Mouse (Mus musculus) layer of hippocampus, postnatal 14 days (tissue): ENCODE data around the gene Gm11569. TPM values are rescaled to one million over a fixed set of nuclear protein-coding genes. Genes with fewer than 3 reads are reported as not detected.
"Not testable (repeated sequence)": the region's sequence is repeated elsewhere in the genome, so short reads cannot be mapped to it uniquely, and the experiment has no call there.

Experiments
- DNase-seq, 2 experiments: peaks; one replicate each; pipeline ENCODE4 v3.0.0; 2021 to 2022; ENCODE audit warnings: low spot score in 2 of 2, mixed read lengths in 1 of 2
- long read RNA-seq, 2 experiments: library from polyadenylated mRNA; stranded (forward); transcript quantifications; one replicate each; pipeline ENCODE4 v2.0.0; 2021
- total RNA-seq, 2 experiments: library from RNA; stranded (reverse); gene quantifications; 2 replicates each; pipeline ENCODE4 v1.2.3; 2021

The Gm11569 gene
- total RNA-seq = not detected
- long read RNA-seq, experiment 1 = 0 reads
- long read RNA-seq, experiment 2 = 0 reads

DNA sequence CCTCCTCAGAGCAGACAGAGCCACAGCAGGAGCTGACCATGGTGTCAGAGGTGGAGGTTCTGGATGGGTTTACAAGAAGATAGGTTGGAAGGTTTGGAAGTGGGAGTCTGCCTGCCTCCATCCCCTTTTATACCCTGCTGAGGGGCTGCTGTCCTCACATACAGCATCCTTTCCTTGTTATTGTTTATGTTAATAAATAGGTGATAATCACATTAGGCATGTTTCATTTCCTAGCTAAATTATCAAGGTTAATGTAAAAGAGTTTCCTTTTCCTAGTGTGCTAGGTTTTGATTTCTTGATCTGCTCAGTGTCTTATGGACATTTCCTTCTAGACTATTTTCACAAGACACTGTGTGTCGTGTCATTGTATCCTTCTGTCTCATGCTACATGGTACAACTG lies at the start of gene Gm11569:
Gm11569 (minus strand) TSS at position 101 of the 400 bp plus-strand sequence.
- not testable (repeated sequence) for DNase-seq

DNA sequence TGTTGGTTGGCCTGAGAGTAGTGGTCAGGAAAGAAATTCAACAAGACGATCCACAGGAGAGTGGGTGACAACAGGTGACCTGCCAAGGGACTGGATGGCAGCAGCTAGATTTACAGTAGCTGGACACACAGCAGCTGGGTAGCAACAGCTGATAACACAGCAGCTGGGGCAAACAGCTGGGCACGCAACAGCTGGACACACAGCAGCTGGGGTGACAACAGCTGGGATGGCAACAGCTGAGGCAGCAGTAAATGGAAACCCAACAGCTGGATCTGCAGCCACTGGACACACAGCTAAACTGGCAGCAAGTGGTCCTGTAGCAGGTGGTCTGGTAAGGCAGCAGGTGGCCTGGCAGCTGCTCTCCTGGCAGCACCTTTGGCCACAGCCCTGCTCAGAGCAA lies 48.0 kb upstream of the Gm11569 start:
- no peak for DNase-seq

DNA sequence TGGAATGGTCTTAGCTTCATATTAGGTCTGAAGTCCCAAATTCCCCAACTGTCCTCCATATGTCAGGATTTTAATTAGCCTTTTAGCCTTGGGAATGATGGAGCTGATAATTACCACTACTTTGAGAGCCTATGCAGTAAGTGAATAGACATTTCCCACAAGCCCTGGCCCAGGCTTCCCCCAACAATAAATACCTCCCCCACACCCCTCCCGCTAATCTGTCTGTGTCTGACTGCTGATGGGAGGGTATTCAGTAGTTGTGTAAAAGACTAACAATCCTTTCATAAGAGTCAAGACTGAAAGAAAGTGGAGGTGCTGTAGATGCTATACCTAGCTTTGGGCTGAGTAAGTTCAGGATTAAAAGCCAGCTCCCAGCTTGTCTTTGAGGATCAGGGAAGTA lies 43.5 kb upstream of the Gm11569 start:
- no peak for DNase-seq

DNA sequence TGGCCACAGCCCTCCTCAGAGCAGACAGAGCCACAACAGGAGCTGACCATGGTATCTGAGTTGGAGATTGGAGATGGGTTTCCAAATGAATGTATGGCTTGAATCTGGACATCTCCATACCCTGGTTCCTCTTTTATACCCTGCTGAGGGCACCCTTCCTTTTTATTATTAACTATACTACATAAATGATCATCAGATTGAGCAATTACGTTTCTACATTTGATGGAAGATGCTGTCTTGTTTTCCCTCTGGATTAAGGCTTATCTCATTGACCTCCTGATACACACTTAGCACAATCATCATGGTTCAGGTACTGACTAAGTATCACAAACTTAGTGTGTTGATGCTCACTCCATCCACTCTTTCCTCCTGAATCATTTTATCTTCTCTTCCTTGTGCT lies 39.2 kb upstream of the Gm11569 start, which contains the start of gene 2300003K06Rik:
2300003K06Rik (minus strand) TSS at position 101 of the 400 bp plus-strand sequence.
- DNase-seq = no peak

DNA sequence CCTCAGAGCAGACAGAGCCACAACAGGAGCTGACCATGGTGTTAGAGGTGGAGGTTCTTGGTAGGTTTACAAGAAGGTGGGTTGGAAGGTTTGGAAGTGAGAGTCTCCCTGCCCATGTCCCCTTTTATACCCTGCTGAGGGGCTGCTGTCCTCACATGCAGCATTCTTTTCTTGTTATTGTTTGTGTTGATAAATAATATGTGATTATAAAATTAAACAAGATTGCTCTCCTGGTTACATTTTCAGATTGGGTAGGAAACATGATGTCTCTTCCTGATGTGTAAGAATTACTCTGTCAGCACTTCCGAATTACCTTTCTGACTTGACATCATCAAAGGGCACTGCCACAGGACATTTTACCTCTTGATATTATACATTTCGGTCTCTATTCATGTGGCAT lies 16.8 kb upstream of the Gm11569 start, which contains the start of gene Gm11564:
Gm11564 (minus strand) TSS at position 101 of the 400 bp plus-strand sequence.
- DNase-seq = not testable (repeated sequence)

DNA sequence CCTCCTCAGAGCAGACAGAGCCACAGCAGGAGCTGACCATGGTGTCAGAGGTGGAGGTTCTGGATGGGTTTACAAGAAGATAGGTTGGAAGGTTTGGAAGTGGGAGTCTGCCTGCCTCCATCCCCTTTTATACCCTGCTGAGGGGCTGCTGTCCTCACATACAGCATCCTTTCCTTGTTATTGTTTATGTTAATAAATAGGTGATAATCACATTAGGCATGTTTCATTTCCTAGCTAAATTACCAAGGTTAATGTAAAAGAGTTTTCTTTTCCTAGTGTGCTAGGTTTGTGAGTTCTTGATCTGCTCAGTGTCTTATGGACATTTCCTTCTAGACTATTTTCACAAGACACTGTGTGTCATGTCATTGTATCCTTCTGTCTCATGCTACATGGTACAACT lies 11.1 kb upstream of the Gm11569 start, which contains the start of gene Krtap4-13:
Krtap4-13 (minus strand) TSS at position 101 of the 400 bp plus-strand sequence.
- not testable (repeated sequence) for DNase-seq

DNA sequence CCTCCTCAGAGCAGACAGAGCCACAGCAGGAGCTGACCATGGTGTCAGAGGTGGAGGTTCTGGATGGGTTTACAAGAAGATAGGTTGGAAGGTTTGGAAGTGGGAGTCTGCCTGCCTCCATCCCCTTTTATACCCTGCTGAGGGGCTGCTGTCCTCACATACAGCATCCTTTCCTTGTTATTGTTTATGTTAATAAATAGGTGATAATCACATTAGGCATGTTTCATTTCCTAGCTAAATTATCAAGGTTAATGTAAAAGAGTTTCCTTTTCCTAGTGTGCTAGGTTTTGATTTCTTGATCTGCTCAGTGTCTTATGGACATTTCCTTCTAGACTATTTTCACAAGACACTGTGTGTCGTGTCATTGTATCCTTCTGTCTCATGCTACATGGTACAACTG lies 5.6 kb upstream of the Gm11569 start, which contains the start of gene Gm11554:
Gm11554 (minus strand) TSS at position 101 of the 400 bp plus-strand sequence.
- not testable (repeated sequence) for DNase-seq

DNA sequence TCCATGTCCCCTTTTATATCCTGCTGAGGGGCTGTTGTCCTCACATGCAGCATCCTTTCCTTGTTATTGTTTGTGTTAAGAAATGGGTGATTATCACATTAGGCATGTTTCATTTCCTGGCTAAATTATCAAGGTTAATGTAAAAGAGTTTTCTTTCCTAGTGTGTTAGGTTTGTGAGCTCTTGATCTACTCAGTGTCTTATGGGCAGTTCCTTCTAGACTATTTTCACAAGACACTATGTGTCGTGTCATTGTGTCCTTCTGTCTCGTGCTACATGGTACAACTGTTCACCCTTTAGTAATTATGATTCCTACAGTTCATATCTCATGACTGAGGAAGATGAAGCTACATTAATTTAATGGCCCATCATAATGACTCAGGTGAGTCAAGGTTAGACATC lies 5.4 kb downstream of the Gm11569 start, which contains the start of gene Gm11596:
Gm11596 (minus strand) TSS at position 101 of the 400 bp plus-strand sequence.
- DNase-seq = no peak

DNA sequence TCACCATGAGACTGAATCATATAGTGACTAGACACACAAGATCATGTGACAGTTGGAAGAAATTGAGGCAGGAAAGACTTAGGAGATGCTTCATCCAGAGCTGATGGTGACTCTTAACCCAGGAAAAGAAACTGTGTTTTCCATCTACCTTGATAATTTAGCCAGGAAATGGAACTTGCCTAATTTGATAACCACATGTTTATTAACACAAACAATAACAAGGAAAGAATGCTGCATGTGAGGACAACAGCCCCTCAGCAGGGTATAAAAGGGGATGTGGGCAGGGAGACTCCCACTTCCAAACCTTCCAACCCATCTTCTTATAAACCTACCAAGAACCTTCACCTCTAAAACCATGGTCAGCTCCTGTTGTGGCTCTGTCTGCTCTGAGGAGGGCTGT lies 13.8 kb downstream of the Gm11569 start, which contains the start of gene Krtap4-9:
Krtap4-9 (plus strand) TSS at position 301 of the 400 bp plus-strand sequence.
- DNase-seq = not testable (repeated sequence)

DNA sequence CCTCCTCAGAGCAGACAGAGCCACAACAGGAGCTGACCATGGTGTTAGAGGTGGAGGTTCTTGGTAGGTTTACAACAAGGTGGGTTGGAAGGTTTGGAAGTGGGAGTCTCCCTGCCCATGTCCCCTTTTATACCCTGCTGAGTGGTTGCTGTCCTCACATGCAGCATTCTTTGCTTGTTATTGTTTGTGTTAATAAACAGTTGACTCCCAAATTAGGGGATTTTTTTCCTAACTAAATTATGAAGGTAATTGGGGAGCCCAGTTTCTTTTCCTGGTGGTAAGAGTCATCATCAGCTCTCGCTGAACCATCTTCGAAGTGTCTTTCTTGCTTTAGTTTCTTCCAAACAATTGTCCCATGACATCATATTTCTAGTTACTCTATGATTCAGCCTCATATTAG lies 18.1 kb downstream of the Gm11569 start, which contains the start of gene Krtap4-8:
Krtap4-8 (minus strand) TSS at position 101 of the 400 bp plus-strand sequence.
- DNase-seq = no peak

DNA sequence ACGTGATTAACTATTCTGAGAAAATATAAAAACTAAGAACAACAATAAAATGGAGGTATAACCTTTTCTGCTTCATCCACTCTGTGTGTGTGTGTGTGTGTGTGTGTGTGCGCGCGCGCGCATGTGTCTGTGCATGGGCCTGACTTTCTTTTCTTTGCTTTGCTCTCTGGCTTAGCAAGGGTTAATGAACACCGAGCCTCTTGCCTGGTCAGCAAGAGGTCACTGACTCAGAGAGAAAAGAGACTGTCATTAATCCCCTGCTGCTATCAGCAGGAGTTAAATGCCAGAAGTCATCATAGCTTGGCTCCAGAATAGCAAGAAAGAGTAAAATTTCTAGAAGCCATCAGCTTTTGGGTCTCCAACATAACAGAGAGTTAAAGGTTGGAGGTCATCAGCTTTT lies 20.3 kb downstream of the Gm11569 start:
- no peak for DNase-seq

DNA sequence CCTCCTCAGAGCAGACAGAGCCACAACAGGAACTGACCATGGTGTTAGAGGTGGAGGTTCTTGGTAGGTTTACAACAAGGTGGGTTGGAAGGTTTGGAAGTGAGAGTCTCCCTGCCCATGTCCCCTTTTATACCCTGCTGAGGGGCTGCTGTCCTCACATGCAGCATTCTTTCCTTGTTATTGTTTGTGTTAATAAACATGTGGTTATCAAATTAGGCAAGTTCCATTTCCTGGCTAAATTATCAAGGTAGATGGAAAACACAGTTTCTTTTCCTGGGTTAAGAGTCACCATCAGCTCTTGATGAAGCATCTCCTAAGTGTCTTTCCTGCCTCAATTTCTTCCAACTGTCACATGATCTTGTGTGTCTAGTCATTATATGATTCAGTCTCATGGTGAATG lies 25.9 kb downstream of the Gm11569 start, which contains the start of gene Gm11595:
Gm11595 (minus strand) TSS at position 101 of the 400 bp plus-strand sequence.
- DNase-seq = not testable (repeated sequence)

DNA sequence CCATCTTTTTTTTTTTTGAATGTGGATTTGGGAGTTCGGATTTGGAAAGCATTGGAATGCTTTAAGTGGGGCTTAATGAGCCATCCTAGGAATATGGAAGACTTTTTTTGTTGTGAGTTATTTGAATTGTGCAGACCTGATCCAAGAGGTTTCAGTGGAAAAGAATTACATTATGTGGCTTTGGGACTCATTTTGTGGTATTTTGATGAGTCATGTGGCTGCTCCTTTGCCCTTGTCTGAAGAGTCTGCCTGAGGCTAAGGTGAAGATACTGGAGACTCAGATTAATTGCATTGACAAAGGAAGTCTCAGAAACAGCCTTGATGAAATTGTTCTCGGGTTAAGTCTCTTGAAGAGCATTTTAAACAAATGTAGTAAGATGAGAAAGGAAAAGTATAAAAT lies 30.3 kb downstream of the Gm11569 start:
- no peak for DNase-seq

DNA sequence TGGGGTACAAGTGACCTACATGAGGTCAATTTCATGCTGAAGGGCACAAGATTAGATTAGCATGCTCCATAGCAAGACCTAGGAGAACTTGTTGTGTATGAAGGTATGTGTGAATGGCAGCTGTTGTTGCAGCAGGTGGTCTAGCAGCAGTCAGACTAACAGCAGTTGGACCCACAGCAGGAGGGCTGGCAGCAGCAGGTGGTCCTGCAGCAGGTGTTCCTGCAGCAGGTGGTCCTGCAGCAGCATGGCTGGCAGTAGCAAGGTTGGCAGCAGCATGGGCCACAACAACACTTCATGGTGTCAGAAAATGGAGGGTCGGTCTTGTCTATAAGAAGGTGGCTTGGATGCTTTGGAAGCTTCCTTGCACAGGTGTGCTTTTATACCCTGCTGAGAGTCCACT lies 39.9 kb downstream of the Gm11569 start:
- no peak for DNase-seq

Other genes starting within 250 kb of the Gm11569 start
- not detected for gene Krtap3-3, start 248.1 kb downstream of the Gm11569 start, total RNA-seq
- not detected for gene Krtap3-2, start 242.1 kb downstream of the Gm11569 start, total RNA-seq
- gene Gm11939, start 239.5 kb downstream of the Gm11569 start, total RNA-seq = not detected
- not detected for gene Krtap3-1, start 232.3 kb downstream of the Gm11569 start, total RNA-seq
- not detected for gene Krtap1-5, start 217.9 kb downstream of the Gm11569 start, total RNA-seq
- gene Krtap1-4, start 215.3 kb downstream of the Gm11569 start, total RNA-seq = not detected
- not detected for gene Krtap1-3, start 207.6 kb downstream of the Gm11569 start, total RNA-seq
- gene Krtap9-3, start 200.8 kb downstream of the Gm11569 start, total RNA-seq = not detected
- not detected for gene Gm11938, start 195.6 kb downstream of the Gm11569 start, total RNA-seq
- not detected for gene Gm11937, start 188.7 kb downstream of the Gm11569 start, total RNA-seq
- not detected for gene Krtap2-4, start 184.1 kb downstream of the Gm11569 start, total RNA-seq
- not detected for gene Gm11562, start 178.5 kb downstream of the Gm11569 start, total RNA-seq
- not detected for gene Krtap4-1, start 170.7 kb downstream of the Gm11569 start, total RNA-seq
- gene Krtap4-2, start 163.8 kb downstream of the Gm11569 start, total RNA-seq = not detected
- not detected for gene Krtap4-7, start 154.8 kb downstream of the Gm11569 start, total RNA-seq
- not detected for gene Gm11555, start 148.7 kb downstream of the Gm11569 start, total RNA-seq
- not detected for gene Gm11563, start 140.0 kb downstream of the Gm11569 start, total RNA-seq
- gene Krtap4-6, start 133.0 kb downstream of the Gm11569 start, total RNA-seq = not detected
- gene Gm14190, start 108.2 kb downstream of the Gm11569 start, total RNA-seq = not detected
- gene Gm14180, start 64.6 kb downstream of the Gm11569 start, total RNA-seq = not detected
- not detected for gene Gm11595, start 26.0 kb downstream of the Gm11569 start, total RNA-seq
- gene Krtap4-8, start 18.2 kb downstream of the Gm11569 start, total RNA-seq = not detected
- gene Krtap4-9, start 13.7 kb downstream of the Gm11569 start, total RNA-seq = not detected
- gene Gm11596, start 5.5 kb downstream of the Gm11569 start, total RNA-seq = not detected
- not detected for gene Gm11554, start 5.5 kb upstream of the Gm11569 start, total RNA-seq
- not detected for gene Krtap4-13, start 11.0 kb upstream of the Gm11569 start, total RNA-seq
- gene Gm11564, start 16.7 kb upstream of the Gm11569 start, total RNA-seq = not detected
- not detected for gene 2300003K06Rik, start 39.1 kb upstream of the Gm11569 start, total RNA-seq
- gene Krtap4-16, start 52.7 kb upstream of the Gm11569 start, total RNA-seq = not detected
- not detected for gene Gm11568, start 59.0 kb upstream of the Gm11569 start, total RNA-seq
- gene Gm11559, start 65.5 kb upstream of the Gm11569 start, total RNA-seq = not detected
- gene Krtap9-1, start 74.5 kb upstream of the Gm11569 start, total RNA-seq = not detected
- gene Gm11567, start 80.3 kb upstream of the Gm11569 start, total RNA-seq = not detected
- not detected for gene Krtap31-1, start 109.0 kb upstream of the Gm11569 start, total RNA-seq
- gene Gm11565, start 115.8 kb upstream of the Gm11569 start, total RNA-seq = not detected
- gene Krtap31-2, start 137.4 kb upstream of the Gm11569 start, total RNA-seq = not detected
- gene Krtap9-5, start 149.5 kb upstream of the Gm11569 start, total RNA-seq = not detected
- gene Krtap29-1, start 180.1 kb upstream of the Gm11569 start, total RNA-seq = not detected
- gene Krtap16-1, start 187.7 kb upstream of the Gm11569 start, total RNA-seq = not detected
- gene Krtap17-1, start 195.1 kb upstream of the Gm11569 start, total RNA-seq = not detected
- not detected for gene Krt33a, start 217.3 kb upstream of the Gm11569 start, total RNA-seq
- gene Krt33b, start 230.9 kb upstream of the Gm11569 start, total RNA-seq = not detected
- gene Krt34, start 242.6 kb upstream of the Gm11569 start, total RNA-seq = not detected